Mouse (Mus musculus) cerebellum, postnatal 4 days (tissue): Measurements from ENCODE around the gene Actb.
A peak's percentile ranks its signal among the peaks of the same experiment; 100 is the strongest.
"Not testable (repeated sequence)": the region's sequence is repeated elsewhere in the genome, so short reads cannot be mapped to it uniquely, and the experiment has no call there.

Experiments used
- DNase-seq, 2 experiments: peaks; one replicate each; pipeline ENCODE4 v3.0.0; 2022; ENCODE audit warnings: low spot score in 2 of 2, mixed read lengths in 1 of 2

Gene Actb

DNA sequence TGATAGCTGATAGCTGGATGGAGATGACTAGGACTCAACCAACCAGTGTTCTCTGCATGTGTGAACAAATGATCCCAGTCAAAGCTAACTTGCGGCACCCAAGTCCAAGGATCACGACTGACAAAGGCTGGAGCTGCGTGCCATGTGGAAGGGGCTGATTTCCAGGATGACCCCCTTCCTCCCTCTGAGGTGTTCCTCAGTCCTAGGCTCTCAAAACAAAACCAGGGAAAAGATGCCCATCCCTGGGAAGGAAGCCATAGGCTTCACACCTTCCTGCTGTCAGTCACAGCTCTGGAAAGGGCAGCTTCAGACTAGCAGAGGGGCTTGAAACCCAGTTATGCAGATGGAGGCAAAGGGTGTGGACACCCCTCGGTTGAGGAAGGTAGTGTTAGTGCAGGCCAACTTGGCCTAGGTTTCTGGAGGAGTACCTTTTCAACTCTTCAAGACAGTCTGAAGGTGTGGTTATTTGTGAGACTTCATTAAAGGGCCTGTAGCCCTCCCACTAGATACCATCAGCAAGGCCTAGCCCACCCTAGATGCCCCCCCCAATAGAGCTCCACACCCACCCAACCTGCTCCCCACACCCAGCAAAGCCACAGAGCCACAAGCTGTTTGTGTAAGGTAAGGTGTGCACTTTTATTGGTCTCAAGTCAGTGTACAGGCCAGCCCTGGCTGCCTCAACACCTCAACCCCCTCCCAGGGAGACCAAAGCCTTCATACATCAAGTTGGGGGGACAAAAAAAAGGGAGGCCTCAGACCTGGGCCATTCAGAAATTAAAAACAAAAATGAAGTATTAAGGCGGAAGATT, 3.8 kb downstream of the Actb start:
- no peak for DNase-seq

- no peak for DNase-seq
Measured at GRCm38 (mm10) chr5:142901846-142902505, 4.6 kb downstream of the Actb start.

DNA sequence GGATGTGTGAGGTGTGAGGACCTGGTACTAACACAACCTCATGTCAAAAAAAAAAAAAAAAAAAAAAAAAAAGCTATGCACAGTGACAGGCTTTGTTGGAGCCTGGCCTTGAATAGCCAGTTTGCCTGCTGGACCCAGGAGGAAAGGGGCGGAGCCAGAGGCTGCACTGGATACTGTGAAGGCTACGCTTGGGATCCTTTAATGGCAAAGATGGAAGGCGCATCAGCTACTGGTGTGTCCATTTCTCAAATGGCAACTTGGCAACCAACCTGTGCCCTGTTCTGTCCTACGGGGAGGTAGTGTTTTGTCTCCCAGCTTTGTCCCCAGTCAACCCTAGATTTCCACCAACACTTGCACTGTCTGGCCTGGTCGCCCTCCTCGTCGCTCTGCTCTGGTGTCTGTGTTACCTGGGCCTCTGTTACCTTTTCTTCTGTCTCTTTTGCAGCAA, 5.2 kb downstream of the Actb start:
- no peak for DNase-seq

DNA sequence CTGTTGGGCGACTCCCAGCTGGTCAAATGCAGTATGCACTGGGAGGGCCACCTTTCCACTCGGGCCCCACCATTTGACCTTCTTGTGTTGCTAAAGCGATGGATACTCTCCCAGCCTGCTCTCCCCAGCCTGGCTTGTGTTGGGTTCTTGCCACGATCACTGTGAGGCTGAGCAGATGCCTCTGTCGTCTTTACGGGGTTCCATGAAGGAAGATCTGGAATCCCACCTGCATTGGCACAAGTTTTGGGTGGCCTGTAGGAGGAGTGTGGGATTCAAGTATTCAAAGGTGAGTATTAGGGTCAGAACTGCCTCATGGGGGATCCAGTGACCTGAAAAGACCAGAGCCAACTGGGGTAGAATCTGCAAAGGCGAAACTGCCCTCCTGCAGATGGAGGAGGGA, 5.9 kb downstream of the Actb start:
- no peak for DNase-seq

DNA sequence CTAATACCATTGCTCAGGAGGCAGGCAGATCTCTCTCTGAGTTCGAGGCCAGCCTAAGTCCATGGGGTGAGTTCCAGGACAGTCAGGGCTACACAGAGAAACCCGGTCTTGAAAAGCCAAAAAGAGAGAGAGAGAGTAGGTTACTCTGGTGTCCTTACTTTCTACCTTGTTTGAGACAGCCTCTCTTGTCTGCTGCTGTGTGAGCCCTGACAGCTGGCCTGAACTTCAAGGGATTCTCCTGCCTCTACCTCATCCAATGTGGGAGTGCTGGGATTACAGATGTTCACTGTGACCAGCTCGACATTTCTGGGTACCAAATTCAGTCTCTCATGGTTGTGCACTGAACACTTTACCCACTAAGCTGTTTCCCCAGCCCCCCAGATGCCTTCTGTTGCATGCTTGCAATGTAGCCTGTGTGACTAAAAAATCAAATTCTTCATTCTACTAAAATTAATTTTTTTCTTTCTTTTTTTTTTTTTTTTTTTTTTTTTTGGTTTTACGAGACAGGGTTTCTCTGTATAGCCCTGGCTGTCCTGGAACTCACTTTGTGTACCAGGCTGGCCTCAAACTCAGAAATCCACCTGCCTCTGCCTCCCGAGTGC, 6.5 kb downstream of the Actb start:
- DNase-seq = no peak

DNA sequence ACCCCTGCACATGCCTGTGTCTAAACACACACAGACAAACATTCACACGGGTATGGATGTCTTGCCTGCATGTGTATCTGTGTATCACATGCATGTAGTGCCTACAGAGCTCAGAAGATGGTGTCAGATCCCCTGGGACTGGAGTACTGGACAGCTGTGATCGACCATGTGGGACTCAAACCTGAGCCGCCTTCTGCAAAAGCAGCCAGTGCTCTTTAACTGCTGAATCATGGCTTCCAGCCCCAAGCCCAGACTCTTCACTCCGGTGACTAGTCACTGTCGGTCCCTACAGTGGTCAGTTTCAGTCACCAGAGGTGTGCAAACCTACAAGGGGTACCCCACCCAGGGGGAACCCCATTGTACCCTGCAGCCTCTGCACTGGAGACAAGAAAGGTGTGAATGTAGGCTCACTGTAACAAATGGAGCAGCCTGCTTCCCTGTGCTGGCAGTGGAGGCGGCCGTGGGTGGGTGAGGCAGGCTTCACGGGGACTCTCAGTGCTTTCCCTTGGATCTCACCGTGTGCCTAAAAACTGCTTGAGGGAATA, 7.4 kb downstream of the Actb start:
- DNase-seq = no peak

- no peak for DNase-seq
Measured at GRCm38 (mm10) chr5:142898316-142898715, 8.2 kb downstream of the Actb start.

DNA sequence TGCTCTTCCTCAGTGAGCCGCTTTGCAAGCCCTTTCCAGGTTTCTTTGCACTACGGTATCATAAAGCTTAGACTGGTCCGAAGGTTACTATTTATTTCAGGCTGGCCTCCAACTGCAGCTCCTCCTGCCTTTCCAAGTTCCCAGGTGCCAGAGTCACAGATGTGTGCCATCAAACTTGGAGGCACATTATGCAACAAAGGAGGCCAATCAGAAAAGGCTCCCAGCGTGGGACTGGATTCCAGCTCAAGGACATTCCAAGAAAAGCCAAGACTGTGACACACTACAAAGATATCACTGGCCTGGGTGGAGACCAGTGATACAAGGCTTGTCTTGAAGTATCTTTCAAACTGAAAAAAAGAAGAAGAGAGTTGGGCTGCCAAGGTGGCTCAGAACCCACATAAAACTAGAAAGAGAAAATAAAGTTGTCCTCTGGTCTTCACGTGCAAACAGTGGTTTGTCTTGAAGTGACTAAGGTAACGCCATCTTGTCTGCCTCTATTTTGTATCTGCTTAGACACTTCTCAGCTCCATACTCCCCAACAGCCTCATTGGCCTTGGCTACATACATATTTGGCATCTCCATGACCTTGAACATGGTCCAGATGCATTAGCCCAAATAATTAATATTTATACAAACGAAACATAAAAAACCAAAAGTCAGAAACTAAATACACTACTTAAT, 8.8 kb downstream of the Actb start:
- DNase-seq = no peak

DNA sequence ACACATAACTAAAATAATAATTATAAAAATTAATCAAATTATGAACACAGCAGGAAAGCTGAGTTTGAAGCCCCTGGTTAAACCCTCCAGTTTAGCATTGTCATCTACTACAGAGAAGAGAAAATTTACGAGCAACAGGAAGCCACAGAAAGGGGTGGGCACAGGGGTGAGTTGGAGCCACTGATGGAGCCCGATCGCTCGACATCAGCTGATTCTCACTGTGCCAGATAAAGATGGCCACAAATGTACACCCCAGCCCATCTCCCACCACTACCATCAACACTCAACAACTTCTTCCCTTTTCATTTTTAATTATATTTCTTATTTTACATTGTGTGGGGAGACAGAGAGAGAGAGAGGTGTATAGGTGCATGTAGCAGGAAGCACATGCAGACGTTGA, 9.8 kb downstream of the Actb start:
- no peak for DNase-seq

- DNase-seq = no peak
Measured at GRCm38 (mm10) chr5:142896192-142896591, 10.4 kb downstream of the Actb start.

GRCm38 (mm10) chr5:142894918-142895613, 11.5 kb downstream of the Actb start, which contains the start of gene Fbxl18:
Gene Fbxl18 (minus strand): TSS chr5:142895421.
- peak; percentile 68 to 89 for DNase-seq

DNA sequence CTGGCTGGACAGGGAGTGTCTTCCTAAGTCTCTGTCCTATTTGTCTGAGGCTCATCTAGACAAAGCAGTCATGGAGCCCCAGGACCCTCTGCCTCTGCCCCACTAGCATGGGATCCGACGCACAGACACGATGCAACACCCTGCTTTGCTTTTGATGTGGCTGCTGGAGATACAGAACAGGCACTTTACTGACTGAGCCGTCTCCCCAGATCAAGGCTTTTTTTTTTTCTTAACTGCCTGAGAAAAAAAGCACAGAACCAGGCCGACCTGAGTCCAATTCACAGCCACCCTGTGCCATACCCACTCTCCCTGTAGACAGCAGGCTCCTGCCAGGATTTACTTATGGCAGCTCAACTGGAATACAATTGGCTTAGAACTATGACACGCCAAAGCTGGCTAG, 15.2 kb downstream of the Actb start:
- no peak for DNase-seq

GRCm38 (mm10) chr5:142887533-142887932, 19.0 kb downstream of the Actb start:
- not testable (repeated sequence) for DNase-seq

GRCm38 (mm10) chr5:142886761-142887160, 19.8 kb downstream of the Actb start:
- DNase-seq = no peak

DNA sequence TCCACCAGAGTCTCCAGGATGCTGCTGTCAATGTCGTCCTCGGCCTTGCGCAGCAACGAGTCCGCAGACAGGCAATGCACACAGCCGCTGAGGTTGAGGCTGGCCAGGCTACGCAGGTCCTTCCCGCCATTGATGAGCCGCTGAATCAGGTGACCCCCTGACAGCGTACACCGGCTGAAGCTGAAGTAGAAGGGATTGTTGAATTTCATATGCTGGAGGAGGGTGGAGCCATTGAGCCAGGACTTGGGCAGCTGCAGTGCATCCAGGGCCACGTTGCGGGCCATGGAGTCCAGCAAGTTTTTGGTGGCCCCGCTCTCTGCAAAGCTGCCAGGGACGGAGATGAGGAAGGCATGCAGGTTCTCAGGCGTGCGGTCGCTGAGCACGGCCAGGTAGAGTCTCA, 20.4 kb downstream of the Actb start:
- DNase-seq = no peak

- no peak for DNase-seq
Measured at GRCm38 (mm10) chr5:142882471-142882870, 24.1 kb downstream of the Actb start.

GRCm38 (mm10) chr5:142881936-142882335, 24.6 kb downstream of the Actb start:
- DNase-seq = no peak

- no peak for DNase-seq
Measured at GRCm38 (mm10) chr5:142880806-142881516, 25.6 kb downstream of the Actb start.

GRCm38 (mm10) chr5:142880246-142880645, 26.3 kb downstream of the Actb start:
- no peak for DNase-seq

DNA sequence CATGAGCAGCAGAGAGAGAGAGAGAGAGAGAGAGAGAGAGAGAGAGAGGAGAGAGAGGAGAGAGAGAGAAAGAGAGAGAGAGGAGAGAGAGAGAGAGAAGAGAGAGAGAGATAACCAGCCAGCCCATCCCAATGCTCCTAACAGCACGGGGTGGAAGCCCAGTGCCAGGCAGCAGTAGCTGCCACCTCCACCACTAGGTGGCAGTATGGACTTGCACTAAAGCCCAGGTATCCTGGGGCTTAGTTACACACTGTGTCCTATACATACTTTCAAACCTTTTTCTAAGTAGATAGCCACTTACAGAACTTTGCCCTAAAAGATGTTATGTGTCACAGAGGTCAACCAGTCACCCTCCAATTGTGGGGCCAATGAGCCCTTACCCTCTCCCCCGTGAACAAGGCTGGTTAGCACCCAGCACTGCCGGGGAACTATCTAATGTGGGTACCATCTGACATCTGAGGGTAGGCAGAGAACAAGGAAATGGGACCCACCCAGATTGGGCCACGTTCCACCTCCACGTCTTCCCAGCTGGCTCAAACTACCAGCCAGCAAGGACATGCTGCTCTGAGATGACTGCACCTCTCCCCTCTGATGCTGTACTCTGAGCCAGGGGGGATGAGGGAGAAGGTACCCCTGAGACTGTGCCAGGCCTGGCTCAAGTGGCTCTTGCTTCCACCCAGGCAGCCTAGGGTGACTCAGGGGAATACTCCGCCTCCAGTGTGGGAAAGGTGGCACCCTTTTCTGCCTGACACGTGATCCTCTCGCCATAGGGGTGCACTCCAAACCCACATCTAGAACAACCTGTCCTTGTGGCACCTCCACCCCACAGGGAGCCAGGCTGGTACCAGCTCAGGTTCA, 27.0 kb downstream of the Actb start:
- peak; percentile 56 to 83 for DNase-seq
